Mouse (Mus musculus) heart, embryonic 15.5 days (tissue): Measurements from ENCODE around the gene Anp32e. TPM values are rescaled to one million over a fixed set of nuclear protein-coding genes. Genes with fewer than 3 reads are reported as not detected.
A peak's percentile ranks its signal among the peaks of the same experiment; 100 is the strongest.

ENCODE experiments used
- ATAC-seq: fragments of 200-750 bp; cut with Nextera tagmentation; replicated peaks from 2 replicates; pipeline ENCODE4 v1.8.0; 2017; ENCODE audit warnings: low read depth, moderate TSS enrichment; ENCODE audit not compliant: insufficient number of reproducible peaks, insufficient read depth, low FRiP score
- H3K27ac ChIP-seq: fragments of 300-500 bp; sonication (generic); 2 replicates; pipeline ENCODE4 v1.5.1; 2015; ENCODE audit warnings: mild to moderate bottlenecking, inconsistent platforms
- H3K27me3 ChIP-seq: fragments of 300-500 bp; sonication (generic); 2 replicates; pipeline ENCODE4 v1.6.1; 2015; ENCODE audit warnings: inconsistent platforms
- H3K36me3 ChIP-seq: fragments of 300-500 bp; sonication (generic); 2 replicates; pipeline ENCODE4 v1.6.1; 2015; ENCODE audit warnings: mild to moderate bottlenecking, inconsistent platforms
- H3K4me1 ChIP-seq: fragments of 300-500 bp; sonication (generic); replicated peaks from 2 replicates; pipeline ENCODE4 v1.6.1; 2015; ENCODE audit warnings: inconsistent platforms
- H3K4me2 ChIP-seq: fragments of 300-500 bp; sonication (generic); 2 replicates; pipeline ENCODE4 v1.6.1; 2015; ENCODE audit warnings: inconsistent platforms, mild to moderate bottlenecking, moderate library complexity
- H3K4me3 ChIP-seq: fragments of 300-500 bp; sonication (generic); 2 replicates; pipeline ENCODE4 v1.5.1; 2015; ENCODE audit warnings: mild to moderate bottlenecking, inconsistent platforms
- H3K9ac ChIP-seq: fragments of 300-500 bp; sonication (generic); 2 replicates; pipeline ENCODE4 v1.6.1; 2015; ENCODE audit warnings: mild to moderate bottlenecking, inconsistent platforms
- H3K9me3 ChIP-seq: fragments of 300-500 bp; sonication (generic); replicated peaks from 2 replicates; pipeline ENCODE4 v1.6.1; 2016; ENCODE audit warnings: inconsistent platforms
- WGBS: fragments of 180-500 bp; shearing (Covaris S2); methylation state at CpG from one replicate; pipeline ENCODE4 v1.1.7; 2015; ENCODE audit warnings: mixed read lengths; 5-methylcytosine and 5-hydroxymethylcytosine counted together
- polyA plus RNA-seq: library from polyadenylated mRNA; unstranded; fragments of >200 nt; fragmentation: Nextera tagmentation; extraction: Ambion mirVana; gene quantifications from 2 replicates; pipeline ENCODE4 v1.2.1, GENCODE M21; 2015

Anp32e gene
- polyA plus RNA-seq, 1 experiment from 2014 or later: 187 TPM

DNA sequence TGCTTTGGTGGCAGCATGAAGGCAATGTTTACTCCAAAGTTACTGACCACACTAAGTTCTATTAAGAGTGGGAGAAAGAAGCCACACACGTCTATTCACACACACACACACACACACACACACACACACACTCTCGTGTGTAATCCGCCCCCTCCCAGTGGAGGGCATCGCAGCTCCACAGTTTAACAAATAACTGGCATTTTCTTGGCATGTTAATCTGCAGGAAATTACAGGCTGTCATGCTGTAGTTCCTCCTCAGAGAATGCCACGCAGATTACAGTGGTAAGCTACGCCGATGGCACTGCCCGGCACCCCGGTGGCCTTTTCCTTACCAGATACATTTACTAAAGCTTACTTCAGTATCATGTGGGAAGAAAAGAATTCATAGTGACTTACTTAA is 49.2 kb downstream of the Anp32e start:
- Histone ChIP-seq H3K4me3 (no peak overlapping the region), H3K36me3 (no peaks in the 10 kb centered on the region), H3K4me1 (peaks cover 12% of the 10 kb centered on the region), H3K9me3 (no peaks in the 10 kb centered on the region), H3K4me2 (no peak overlapping the region), H3K27ac (peak overlapping the region; percentile 3; the same call in 1 of the 2 replicates), H3K27me3 (no peaks in the 10 kb centered on the region), H3K9ac (no peak overlapping the region)
- 69% methylated on average over 9 of the region's 9 CpGs for WGBS
- ATAC-seq: no peak

DNA sequence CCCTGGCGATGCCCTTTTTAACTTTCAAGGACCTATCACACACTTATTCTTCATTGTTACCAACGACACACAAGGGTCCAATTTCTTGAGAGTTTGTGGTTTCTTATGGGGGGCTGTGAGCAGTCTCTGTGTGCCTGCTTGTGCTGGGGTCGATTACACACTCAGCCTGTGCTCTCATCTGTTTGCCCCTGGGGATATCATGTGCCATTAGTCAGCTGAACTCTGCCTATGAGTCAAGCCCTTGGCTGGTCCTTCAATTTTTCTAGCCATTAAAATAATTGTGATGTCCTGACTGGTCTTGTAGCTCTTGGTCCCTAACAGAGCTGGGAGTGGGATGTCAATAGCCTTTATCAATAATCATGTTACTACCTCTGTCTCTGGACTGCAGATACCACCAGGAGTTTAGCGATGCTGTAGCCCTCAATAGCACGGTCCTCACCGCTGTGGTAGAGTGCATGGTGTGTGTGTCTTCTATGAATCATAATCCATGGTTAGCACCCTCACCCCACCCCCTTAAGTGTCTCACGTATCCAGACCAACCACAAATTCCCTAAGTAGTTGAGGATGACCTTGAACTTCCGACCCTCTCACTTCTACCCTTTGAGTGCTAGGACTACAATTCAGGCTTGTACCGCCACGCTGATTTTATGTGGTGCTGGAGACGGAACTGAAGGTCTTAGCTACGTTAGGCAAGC is 51.4 kb downstream of the Anp32e start:
- Histone ChIP-seq H3K9me3 (no peaks in the 10 kb centered on the region), H3K4me1 (peaks cover 22% of the 10 kb centered on the region), H3K27ac (no peak overlapping the region), H3K27me3 (no peaks in the 10 kb centered on the region), H3K9ac (no peak overlapping the region), H3K4me3 (no peak overlapping the region), H3K4me2 (no peak overlapping the region), H3K36me3 (no peaks in the 10 kb centered on the region)
- 84% methylated on average over 12 of the region's 12 CpGs for WGBS
- no peak for ATAC-seq

DNA sequence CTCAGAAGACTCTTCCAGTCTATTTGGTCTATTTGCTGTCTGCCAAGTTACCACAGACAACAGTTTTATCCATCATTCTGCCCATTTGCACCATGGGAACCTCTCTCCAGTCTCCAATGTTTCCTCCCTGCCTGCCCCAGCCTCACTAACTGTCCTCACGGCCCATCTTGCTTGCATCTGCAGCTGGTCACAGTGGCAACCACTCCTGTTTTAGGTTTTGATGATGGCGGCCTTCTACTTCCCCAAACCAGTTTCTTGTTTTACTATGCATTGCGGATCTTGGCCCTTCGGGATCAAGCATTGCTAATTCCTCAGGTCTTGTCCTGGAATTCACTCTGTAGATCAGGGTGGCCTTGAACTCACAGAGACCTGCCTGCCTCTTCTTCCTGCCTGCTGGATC is 53.1 kb downstream of the Anp32e start:
- no peak overlapping the region for H3K4me2 ChIP-seq
- H3K4me1 ChIP-seq: peaks cover 36% of the 10 kb centered on the region
- 91% methylated on average over 4 of the region's 4 CpGs for WGBS
- ATAC-seq: no peak
- H3K9me3 ChIP-seq: no peaks in the 10 kb centered on the region
- no peak overlapping the region for H3K9ac ChIP-seq
- no peaks in the 10 kb centered on the region for H3K27me3 ChIP-seq
- no peak overlapping the region for H3K4me3 ChIP-seq
- H3K27ac ChIP-seq: no peak overlapping the region
- H3K36me3 ChIP-seq: no peaks in the 10 kb centered on the region

DNA sequence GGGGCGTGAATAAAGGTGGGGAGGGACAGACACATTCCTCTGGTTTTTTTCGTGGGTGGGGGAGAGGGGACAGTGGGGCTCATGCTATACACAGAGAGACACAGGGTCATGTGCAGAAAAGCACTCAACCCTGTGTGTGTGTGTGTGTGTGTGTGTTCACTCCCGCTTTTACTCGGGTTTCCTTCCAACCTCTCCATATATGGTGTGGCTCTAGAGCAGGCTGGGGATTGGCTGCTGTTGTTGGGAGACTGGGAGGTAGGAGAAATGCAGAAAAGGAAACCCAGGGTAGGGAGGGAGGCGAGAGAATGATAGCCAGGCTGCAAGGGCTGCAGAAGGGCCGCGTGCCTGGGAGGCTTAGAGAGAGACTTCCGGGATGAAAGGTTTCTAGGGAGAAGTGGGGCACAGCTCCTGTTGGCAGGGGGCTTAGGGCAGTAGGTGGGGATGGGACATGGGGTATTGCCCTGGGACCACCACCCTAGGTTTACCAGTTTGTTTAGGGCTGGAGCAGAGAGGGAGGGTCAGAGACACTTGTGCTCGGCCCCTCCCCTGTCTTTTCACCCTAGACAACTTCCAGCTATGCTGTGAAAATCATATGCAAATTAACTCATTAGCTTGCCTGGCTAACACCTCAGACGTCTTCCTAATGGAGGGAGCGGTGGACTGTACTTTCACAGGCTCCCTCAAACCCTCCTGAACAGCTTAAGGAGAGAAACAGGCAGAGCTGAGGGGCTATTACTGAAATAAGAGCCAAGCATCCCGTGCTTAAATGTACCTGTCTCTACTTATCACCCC is 56.4 kb downstream of the Anp32e start:
- Histone ChIP-seq H3K4me2 (peak overlapping the region; percentile 58), H3K36me3 (peaks cover 27% of the 10 kb centered on the region), H3K4me3 (peak overlapping the region; percentile 26), H3K9me3 (no peaks in the 10 kb centered on the region), H3K9ac (peak overlapping the region; percentile 48), H3K27ac (peak overlapping the region; percentile 98), H3K4me1 (peaks cover 57% of the 10 kb centered on the region), H3K27me3 (no peaks in the 10 kb centered on the region)
- 4% methylated on average over 12 of the region's 12 CpGs for WGBS
- ATAC-seq: peak; percentile 90

DNA sequence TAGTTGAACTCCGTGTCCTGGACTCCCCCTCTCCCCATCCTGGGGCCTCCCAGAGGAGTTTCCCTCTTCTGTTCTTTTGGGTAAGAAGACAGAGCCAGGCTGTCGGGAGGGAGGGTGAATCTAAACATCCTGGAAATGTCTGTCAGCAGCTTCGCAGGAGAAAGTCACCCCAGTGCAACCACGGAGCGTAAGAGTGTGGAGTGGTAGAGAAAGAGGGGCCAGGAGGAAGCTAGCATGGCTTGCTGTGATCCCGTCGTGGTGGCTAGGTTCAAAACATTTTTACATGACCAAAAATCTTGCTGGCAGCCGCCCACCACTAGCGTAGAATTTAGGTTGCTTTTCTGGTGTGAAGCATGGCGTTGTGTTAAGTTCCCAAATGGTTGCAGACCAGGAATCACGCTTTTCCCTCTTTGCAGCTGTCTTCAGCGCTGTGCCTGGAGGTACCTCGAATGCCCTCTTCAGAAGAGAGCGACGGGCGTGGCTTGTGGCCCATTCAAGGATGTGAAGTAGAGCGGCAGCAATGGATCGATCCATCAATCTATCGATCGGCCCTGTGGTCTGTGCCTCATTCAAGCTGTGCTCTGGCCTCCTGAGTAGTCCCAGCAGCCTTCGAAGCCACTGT is 57.1 kb downstream of the Anp32e start:
- no peaks in the 10 kb centered on the region for H3K27me3 ChIP-seq
- peak overlapping the region; percentile 26 for H3K4me3 ChIP-seq
- H3K9ac ChIP-seq: peak overlapping the region; percentile 48
- H3K9me3 ChIP-seq: no peaks in the 10 kb centered on the region
- peak overlapping the region; percentile 58 for H3K4me2 ChIP-seq
- H3K36me3 ChIP-seq: peaks cover 33% of the 10 kb centered on the region
- WGBS: 4% methylated on average over 21 of the region's 21 CpGs
- H3K4me1 ChIP-seq: peaks cover 64% of the 10 kb centered on the region
- peak overlapping the region; percentile 98 for H3K27ac ChIP-seq
- peak; percentile 8 for ATAC-seq

DNA sequence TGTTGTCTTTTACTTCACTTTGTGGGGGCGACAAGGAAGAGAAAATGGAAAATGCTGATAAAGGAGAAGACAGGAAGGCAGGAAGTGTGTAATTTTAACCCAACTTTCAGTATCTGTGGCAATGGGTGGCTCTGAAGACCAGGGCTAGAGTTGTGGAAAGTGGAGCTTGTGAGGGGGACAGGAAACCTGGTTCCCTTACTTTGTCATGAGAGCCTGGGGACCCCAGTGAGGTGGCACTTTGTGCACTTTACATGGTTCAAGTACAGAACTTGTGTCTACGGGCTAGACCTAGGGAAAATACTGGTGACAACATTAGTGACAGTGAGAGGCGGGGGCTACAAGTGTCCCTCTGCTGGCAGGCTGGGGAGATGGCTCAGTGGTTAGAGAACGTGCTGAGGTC is 57.9 kb downstream of the Anp32e start:
- no peaks in the 10 kb centered on the region for H3K9me3 ChIP-seq
- no peak overlapping the region for H3K4me2 ChIP-seq
- no peak for ATAC-seq
- H3K27me3 ChIP-seq: no peaks in the 10 kb centered on the region
- no peak overlapping the region for H3K9ac ChIP-seq
- peak overlapping the region; percentile 98 for H3K27ac ChIP-seq
- no peak overlapping the region for H3K4me3 ChIP-seq
- peaks cover 42% of the 10 kb centered on the region for H3K36me3 ChIP-seq
- 56% methylated on average over 4 of the region's 4 CpGs for WGBS
- H3K4me1 ChIP-seq: peaks cover 67% of the 10 kb centered on the region

DNA sequence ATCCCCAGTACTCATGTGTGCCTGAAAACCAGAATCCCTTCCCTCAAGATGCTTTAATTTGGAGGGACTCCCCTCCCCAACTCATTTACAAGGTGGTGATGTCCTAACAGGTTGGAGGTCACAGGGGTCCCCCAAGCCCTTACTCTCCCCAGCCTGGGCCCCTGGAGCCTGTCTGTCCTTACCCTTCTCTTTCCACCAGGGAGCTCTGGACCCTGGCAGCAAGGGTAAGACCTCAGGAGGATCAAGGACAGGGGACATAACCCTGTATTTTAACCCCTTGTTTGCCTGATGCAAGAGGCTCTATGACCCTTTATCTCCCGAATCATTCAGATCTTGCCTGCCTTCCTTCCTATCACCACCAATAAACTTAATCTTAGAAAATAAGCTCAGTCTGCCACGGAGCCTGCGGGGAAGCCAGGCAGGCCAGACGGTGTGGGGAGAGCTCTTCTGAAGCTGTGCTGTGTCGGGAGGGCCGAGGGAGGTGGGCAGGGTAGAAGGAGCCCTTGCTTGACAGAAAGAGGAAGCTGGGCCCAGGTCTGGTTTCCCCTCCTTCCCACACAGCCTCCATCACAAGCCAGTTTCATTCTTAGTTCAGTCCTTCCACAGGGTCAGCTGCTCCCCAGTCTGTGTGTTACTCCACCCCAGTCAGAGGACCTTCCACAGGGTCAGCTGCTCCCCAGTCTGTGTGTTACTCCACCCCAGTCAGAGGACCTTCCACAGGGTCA is 58.5 kb downstream of the Anp32e start:
- H3K4me1 ChIP-seq: peaks cover 73% of the 10 kb centered on the region
- peak overlapping the region; percentile 98 for H3K27ac ChIP-seq
- no peak overlapping the region for H3K4me2 ChIP-seq
- peaks cover 45% of the 10 kb centered on the region for H3K36me3 ChIP-seq
- no peak for ATAC-seq
- H3K27me3 ChIP-seq: no peaks in the 10 kb centered on the region
- no peak overlapping the region for H3K4me3 ChIP-seq
- no peaks in the 10 kb centered on the region for H3K9me3 ChIP-seq
- WGBS: 47% methylated on average over 6 of the region's 6 CpGs
- H3K9ac ChIP-seq: no peak overlapping the region

DNA sequence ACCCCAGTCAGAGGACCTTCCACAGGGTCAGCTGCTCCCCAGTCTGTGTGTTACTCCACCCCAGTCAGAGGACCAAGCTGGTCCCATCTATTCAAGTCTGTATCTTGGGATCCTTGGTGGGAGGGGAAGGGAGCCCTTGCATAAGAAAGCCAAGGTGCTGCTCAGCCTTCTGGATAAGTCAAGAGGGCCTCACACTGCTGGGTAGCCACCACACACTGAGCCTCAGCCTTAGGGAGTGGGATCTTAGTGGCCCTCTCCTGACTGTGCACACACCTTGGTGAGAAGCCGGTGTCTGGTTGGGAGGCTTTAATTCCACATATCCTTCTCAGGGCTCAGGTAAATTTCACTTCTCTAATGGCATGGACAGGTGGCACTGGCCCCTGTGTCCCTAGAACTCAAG is 59.1 kb downstream of the Anp32e start:
- Histone ChIP-seq H3K4me2 (no peak overlapping the region), H3K36me3 (peaks cover 45% of the 10 kb centered on the region), H3K4me1 (peaks cover 77% of the 10 kb centered on the region), H3K9ac (no peak overlapping the region), H3K27ac (peak overlapping the region; percentile 98; the same call in 1 of the 2 replicates), H3K27me3 (no peaks in the 10 kb centered on the region), H3K4me3 (no peak overlapping the region), H3K9me3 (no peaks in the 10 kb centered on the region)
- 88% methylated on average over 1 of the region's 1 CpGs for WGBS
- ATAC-seq: no peak

DNA sequence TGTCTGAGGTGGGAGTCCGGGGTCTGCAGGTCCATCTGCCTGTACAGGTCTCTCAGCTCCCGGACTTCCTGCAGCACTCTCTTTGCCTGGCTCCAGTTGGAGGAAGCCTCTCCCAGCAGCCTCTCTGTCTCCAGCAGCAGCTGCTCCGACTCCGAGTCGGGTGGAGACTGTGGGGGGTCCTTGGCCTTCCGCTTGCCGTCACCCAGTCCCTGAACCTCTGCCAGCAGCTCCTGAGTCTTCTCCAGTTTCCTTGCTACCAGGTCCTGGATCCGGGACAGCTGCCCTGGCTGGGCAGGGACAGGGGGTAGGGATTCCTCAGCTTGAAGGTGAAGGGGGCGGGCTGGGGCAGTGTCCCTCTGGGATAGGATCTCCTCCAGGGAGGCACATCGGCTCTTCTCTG is 59.9 kb downstream of the Anp32e start:
- no peak overlapping the region for H3K4me3 ChIP-seq
- no peak for ATAC-seq
- no peak overlapping the region for H3K4me2 ChIP-seq
- peak overlapping the region; percentile 98 for H3K27ac ChIP-seq
- H3K36me3 ChIP-seq: peaks cover 45% of the 10 kb centered on the region
- H3K4me1 ChIP-seq: peaks cover 85% of the 10 kb centered on the region
- 47% methylated on average over 10 of the region's 10 CpGs for WGBS
- no peaks in the 10 kb centered on the region for H3K9me3 ChIP-seq
- no peaks in the 10 kb centered on the region for H3K27me3 ChIP-seq
- H3K9ac ChIP-seq: peak overlapping the region; percentile 20; the same call in 1 of the 2 replicates

DNA sequence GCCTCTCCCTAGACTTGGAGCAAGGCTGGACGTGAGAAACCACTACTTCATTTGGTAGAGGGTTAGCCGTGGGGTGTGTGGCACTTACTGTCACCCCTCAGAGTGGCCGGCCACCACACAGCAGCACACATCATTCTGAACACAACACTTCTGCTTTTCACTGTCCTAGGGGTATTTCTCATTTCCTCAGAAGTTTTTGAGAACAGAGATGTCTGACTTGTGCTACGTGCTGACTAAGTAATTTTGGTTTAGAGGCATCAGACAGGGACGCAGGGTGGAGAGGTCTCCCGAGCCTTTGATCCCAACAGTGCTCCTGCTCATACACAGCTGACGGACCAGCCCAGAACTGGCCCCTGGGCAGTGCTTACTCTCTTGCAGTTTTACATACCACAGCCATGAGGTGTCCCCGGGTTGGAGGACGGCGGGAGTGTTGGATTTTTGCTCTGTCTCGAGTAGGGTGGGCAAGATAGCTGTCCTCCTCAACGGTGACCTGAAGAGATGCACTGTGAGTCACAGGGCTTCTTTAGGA is 61.4 kb downstream of the Anp32e start:
- WGBS: 65% methylated on average over 12 of the region's 12 CpGs
- H3K9me3 ChIP-seq: no peaks in the 10 kb centered on the region
- H3K27me3 ChIP-seq: no peaks in the 10 kb centered on the region
- H3K4me1 ChIP-seq: peaks cover 75% of the 10 kb centered on the region
- H3K9ac ChIP-seq: no peak overlapping the region
- peaks cover 45% of the 10 kb centered on the region for H3K36me3 ChIP-seq
- peak overlapping the region; percentile 98 for H3K27ac ChIP-seq
- ATAC-seq: no peak
- H3K4me2 ChIP-seq: no peak overlapping the region
- no peak overlapping the region for H3K4me3 ChIP-seq
